Mouse (Mus musculus) hindbrain, postnatal 0 days (tissue): Measurements from ENCODE around the gene Phf13. TPM values are rescaled to one million over a fixed set of nuclear protein-coding genes. Genes with fewer than 3 reads are reported as not detected.

Source experiments
- ATAC-seq: fragments of 200-750 bp; cut with Nextera tagmentation; 2 replicates; pipeline ENCODE4 v1.8.0; 2017; ENCODE audit warnings: mild to moderate bottlenecking, moderate TSS enrichment, moderate library complexity
- DNase-seq: peaks from one replicate; pipeline ENCODE4 v3.0.0-alpha.2; 2015; ENCODE audit warnings: low spot score
- H3K27ac ChIP-seq: fragments of 300-500 bp; sonication (generic); 2 replicates; pipeline ENCODE4 v1.5.1; 2014; ENCODE audit warnings: mild to moderate bottlenecking
- H3K27me3 ChIP-seq: fragments of 300-500 bp; sonication (generic); 2 replicates; pipeline ENCODE4 v1.6.1; 2014; ENCODE audit warnings: low read length, mixed read lengths; ENCODE audit not compliant: insufficient read depth
- H3K36me3 ChIP-seq: fragments of 300-500 bp; sonication (generic); 2 replicates; pipeline ENCODE4 v1.6.1; 2014; ENCODE audit warnings: low read length, mixed read lengths; ENCODE audit not compliant: insufficient read depth
- H3K4me1 ChIP-seq: fragments of 300-500 bp; sonication (generic); 2 replicates; pipeline ENCODE4 v1.6.1; 2014; ENCODE audit warnings: antibody characterized with exemption, low read length, mixed read lengths; ENCODE audit not compliant: insufficient read depth
- H3K4me2 ChIP-seq: fragments of 300-500 bp; sonication (generic); 2 replicates; pipeline ENCODE4 v1.6.1; 2014; ENCODE audit warnings: low read depth, mild to moderate bottlenecking, low read length, moderate library complexity, mixed read lengths
- H3K4me3 ChIP-seq: fragments of 300-500 bp; sonication (generic); 2 replicates; pipeline ENCODE4 v1.5.1; 2014; ENCODE audit warnings: low read length
- H3K9ac ChIP-seq: fragments of 300-500 bp; sonication (generic); replicated peaks from 2 replicates; pipeline ENCODE4 v1.6.1; 2014; ENCODE audit warnings: mild to moderate bottlenecking, low read length, moderate library complexity, mixed read lengths
- H3K9me3 ChIP-seq: fragments of 300-500 bp; sonication (generic); 2 replicates; pipeline ENCODE4 v1.6.1; 2016; ENCODE audit warnings: low read length, mixed read lengths
- CTCF ChIP-seq: IDR thresholded peaks from 2 replicates; pipeline ENCODE4 v1.5.1; 2016; ENCODE audit warnings: antibody characterized with exemption, control low read depth, low read depth
- WGBS: fragments of 180-500 bp; shearing (Covaris S2); extraction: QIAGEN DNeasy Blood & Tissue Kit; methylation state at CpG from one replicate; pipeline ENCODE4 v1.1.7; 2014; 5-methylcytosine and 5-hydroxymethylcytosine counted together
- polyA plus RNA-seq: library from polyadenylated mRNA; unstranded; fragments of >200 nt; fragmentation: Nextera tagmentation; extraction: Ambion mirVana; gene quantifications from 2 replicates; pipeline ENCODE4 v1.2.1, GENCODE M21; 2015
- total RNA-seq: library from RNA; depleted of rRNA; stranded (reverse); fragments of >200 nt; gene quantifications from 2 replicates; pipeline ENCODE4 v1.2.3, GENCODE M21; 2014

The Phf13 gene
- total and polyA plus RNA-seq, 2 experiments from 2014 or later, result 14.6 to 20.8 TPM

DNA sequence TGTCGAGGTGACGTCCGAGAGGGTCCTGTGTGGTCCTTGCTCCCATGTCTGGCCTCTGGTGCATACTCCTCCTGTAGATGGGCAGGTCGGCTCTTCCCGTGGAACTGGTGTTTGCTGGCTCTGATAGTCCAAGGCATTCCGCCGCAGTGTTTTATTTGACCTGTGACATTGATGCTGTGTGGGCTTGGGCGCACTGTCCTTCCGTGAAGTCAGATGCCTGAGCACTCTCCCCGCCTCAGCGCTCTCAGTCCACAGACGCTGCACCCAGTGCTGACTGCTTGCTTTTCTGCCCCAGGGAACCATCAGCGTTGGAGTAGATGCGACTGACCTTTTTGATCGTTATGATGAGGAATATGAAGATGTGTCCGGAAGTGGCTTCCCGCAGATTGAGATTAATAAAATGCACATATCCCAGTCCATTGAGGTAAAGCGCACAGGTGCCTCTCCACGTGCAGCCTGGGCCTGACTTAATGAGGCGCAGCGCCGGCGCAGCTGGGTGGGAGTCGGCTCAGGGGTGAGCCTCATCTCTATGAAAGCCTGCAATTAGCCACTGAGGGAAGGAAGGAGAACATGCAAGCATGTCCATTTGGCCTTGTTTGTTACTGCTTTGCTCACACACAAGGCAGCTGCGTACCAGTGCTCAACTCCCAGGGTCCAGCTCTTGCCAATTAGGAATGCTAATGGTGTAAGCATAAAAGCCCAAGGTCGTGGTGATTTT is 27.7 kb downstream of the Phf13 start:
- 75% methylated on average over 26 of the region's 26 CpGs for WGBS
- Histone ChIP-seq H3K4me2 (no peak overlapping the region), H3K4me3 (no peak overlapping the region), H3K4me1 (no peaks in the 10 kb centered on the region), H3K27me3 (no peaks in the 10 kb centered on the region), H3K9ac (no peak overlapping the region), H3K9me3 (no peaks in the 10 kb centered on the region), H3K36me3 (peaks cover 5% of the 10 kb centered on the region), H3K27ac (no peak overlapping the region)
- peak; percentile 24 for DNase-seq
- ATAC-seq, result no peak
- TF ChIP-seq CTCF, result no peak

DNA sequence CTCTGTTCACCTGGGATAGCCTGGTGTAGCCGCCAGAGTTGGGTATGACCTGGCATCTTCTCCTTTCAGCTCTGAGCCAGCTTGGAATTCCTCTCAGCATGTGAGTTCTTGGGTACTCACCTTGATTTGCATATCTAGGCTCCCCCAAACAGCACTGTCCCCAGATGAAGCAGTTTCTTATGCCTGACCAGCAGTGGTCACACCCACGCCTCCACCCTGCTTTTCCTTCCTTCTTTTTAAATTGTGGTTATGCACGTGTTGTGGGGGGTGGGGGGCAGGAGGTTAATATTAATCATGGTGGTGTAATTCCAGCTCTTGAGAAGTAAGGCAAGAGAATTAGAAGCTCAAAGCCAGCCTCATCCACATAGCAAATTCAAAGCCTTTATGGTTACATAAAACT is 33.2 kb downstream of the Phf13 start:
- TF ChIP-seq CTCF, result no peak
- no peak overlapping the region for H3K27ac ChIP-seq
- no peak for ATAC-seq
- DNase-seq, result no peak
- H3K27me3 ChIP-seq, result no peaks in the 10 kb centered on the region
- no peak overlapping the region for H3K4me2 ChIP-seq
- H3K4me1 ChIP-seq, result no peaks in the 10 kb centered on the region
- no peaks in the 10 kb centered on the region for H3K9me3 ChIP-seq
- no peaks in the 10 kb centered on the region; the same call in none of the 2 replicates for H3K36me3 ChIP-seq
- WGBS, result 88% methylated on average over 3 of the region's 3 CpGs
- no peak overlapping the region for H3K4me3 ChIP-seq
- H3K9ac ChIP-seq, result no peak overlapping the region

DNA sequence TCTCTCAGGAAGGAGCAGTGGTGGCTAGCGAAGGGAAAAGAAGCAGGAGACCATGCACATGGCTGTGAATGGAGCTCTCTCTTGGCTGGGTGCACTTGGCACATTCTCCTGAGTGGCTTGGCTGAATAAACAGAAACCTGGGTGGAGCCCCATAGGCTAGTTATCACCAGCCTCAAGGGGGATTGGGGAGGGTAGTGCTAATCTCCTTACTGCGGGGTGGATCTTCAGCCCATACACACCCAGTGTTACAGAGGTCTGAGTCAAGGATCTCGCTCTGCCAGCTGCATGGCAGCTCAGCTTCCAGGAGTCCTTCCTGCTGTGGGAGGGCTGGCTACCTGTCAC is 35.6 kb downstream of the Phf13 start:
- Histone ChIP-seq H3K9me3 (no peaks in the 10 kb centered on the region), H3K27me3 (no peaks in the 10 kb centered on the region), H3K4me2 (no peak overlapping the region), H3K36me3 (peaks cover 15% of the 10 kb centered on the region), H3K27ac (no peak overlapping the region), H3K9ac (no peak overlapping the region), H3K4me1 (no peaks in the 10 kb centered on the region), H3K4me3 (no peak overlapping the region)
- DNase-seq, result no peak
- TF ChIP-seq CTCF, result no peak
- no peak for ATAC-seq
- 75% methylated on average over 3 of the region's 3 CpGs for WGBS

DNA sequence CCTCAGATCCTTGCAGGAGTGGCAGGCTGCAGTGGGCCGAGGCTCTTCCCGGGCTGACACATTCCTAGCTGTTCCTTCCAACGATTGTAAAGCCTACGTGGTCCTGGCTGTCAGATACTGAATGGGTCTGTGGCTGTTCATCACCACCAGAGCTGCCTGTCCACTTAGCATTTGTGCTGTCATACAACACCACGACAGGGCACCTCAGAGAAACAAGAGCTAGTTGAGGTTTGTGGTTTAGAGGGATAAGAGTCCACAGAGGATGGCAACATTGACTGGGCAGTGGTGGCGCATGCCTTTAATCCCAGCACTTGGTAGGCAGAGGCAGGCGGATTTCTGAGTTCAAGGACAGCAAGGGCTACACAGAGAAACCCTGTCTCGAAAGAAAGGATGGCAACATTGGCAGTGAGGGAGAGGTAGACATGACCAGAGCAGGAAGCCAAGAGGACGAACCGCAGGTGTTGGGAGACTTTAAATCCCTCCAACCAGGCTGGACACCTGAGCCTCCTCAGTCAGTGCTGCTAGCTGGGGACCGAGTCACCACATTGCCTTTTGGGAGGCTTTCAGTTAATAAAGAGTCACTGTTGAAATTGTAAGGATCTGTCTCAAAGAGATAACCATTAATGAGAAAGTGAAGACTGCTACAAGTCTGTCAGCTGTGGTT is 36.1 kb downstream of the Phf13 start:
- TF ChIP-seq CTCF, result no peak
- ATAC-seq (no peak), DNase-seq (no peak)
- H3K9ac ChIP-seq, result no peak overlapping the region
- H3K4me3 ChIP-seq, result no peak overlapping the region
- H3K27me3 ChIP-seq, result no peaks in the 10 kb centered on the region
- peaks cover 15% of the 10 kb centered on the region for H3K36me3 ChIP-seq
- no peaks in the 10 kb centered on the region for H3K9me3 ChIP-seq
- no peaks in the 10 kb centered on the region for H3K4me1 ChIP-seq
- WGBS, result 90% methylated on average over 11 of the region's 11 CpGs
- no peak overlapping the region for H3K4me2 ChIP-seq
- H3K27ac ChIP-seq, result no peak overlapping the region

DNA sequence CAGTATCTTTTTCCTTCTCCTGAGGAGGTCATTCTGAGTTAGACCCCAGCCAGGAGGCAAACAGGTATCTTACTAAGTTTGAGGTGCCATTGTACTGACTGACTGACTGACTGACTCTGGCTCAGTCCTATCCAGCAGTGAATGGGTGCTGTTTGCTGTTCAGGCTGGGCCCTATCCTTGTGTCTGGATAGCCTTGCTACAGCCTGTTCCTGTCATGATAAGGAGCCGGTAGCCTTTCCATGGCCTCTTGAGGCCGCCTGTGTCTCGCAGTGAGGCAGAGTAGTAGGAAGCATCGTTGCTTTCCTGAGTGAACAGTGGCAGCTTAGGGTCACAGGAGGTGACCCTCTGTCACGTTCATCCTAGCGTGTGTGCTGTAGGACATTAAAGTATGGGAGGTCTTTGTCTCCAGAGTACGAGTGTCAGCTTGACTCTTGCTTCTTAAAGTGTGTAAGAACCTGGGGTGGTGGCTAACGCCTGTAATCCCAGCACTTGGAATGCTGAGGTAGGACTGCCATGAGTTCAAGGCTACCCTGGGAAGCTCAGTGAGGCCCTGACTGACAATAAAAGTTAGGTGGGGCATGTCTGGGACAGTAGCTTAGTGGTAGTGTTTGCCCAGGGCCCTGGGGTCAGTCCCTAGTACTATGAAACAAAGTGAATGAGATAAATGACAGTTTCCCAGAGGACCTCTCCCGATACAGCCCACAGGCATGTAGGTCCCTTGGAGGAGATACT is 38.3 kb downstream of the Phf13 start:
- Histone ChIP-seq H3K4me2 (no peak overlapping the region), H3K27me3 (no peaks in the 10 kb centered on the region), H3K9ac (no peak overlapping the region), H3K4me1 (no peaks in the 10 kb centered on the region), H3K9me3 (no peaks in the 10 kb centered on the region), H3K4me3 (no peak overlapping the region), H3K27ac (no peak overlapping the region), H3K36me3 (peaks cover 33% of the 10 kb centered on the region)
- ATAC-seq (no peak), DNase-seq (no peak)
- no peak for TF ChIP-seq CTCF
- WGBS, result 89% methylated on average over 9 of the region's 9 CpGs

DNA sequence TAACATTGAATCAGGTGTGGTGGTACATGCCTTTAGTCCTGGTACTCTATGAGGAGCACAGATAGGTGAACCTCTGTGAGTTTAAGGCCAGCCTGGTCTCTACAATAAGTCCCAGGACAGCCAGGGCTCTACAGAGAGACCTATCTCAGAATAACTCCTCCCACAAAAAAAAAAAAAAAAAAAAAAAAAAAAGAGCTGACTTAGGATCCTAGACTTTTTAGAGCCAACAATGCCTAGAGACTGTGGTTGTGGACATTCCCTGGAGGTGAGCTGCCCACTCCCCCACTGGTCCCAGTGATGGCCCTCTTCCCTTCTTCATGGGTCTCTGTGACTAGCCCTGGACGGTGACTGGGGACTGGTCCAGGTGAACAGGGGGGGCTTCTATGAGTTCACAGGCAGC is 40.3 kb downstream of the Phf13 start:
- H3K4me1 ChIP-seq, result no peaks in the 10 kb centered on the region
- ATAC-seq (no peak), DNase-seq (no peak)
- peaks cover 37% of the 10 kb centered on the region for H3K36me3 ChIP-seq
- no peak for TF ChIP-seq CTCF
- no peak overlapping the region for H3K27ac ChIP-seq
- no peaks in the 10 kb centered on the region for H3K27me3 ChIP-seq
- no peaks in the 10 kb centered on the region for H3K9me3 ChIP-seq
- no peak overlapping the region for H3K4me3 ChIP-seq
- WGBS, result 79% methylated on average over 1 of the region's 1 CpGs
- no peak overlapping the region for H3K4me2 ChIP-seq
- no peak overlapping the region for H3K9ac ChIP-seq
